Mouse (Mus musculus): Measurements from ENCODE around the gene Tsen34. TPM values are rescaled to one million over a fixed set of nuclear protein-coding genes. Genes with fewer than 3 reads are reported as not detected.

The Tsen34 gene
- polyA plus RNA-seq, 1 experiment from 2014 or later, result 253 TPM

DNA sequence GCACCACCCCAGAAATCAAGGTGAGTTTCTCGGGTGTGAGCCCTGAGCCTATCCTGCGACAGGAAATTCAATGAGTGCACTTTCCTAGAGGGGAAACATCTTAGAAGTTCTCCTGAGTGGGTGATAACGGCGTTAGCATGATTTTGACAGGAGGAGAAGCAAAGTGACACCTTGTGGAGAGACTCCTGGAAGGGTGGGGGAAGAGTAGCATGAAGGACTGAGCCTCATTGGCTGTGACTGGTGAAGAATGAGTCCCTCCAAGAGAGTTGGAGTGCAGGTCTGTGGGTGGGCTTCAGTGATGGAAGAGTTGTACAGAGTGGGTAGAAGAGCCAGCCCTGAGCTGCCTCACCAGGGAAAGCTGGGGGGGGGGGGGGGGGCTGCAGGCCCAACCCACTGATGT, 35.7 kb upstream of the Tsen34 start:
- Histone ChIP-seq H3K4me3 (ENCODE audit: low read depth, low read length) (no peak overlapping the region), H3K27ac (ENCODE audit: low read depth) (no peak overlapping the region), H3K27me3 (replicated peaks; ENCODE audit: control insufficient read depth, insufficient read depth, low read length) (no peaks in the 10 kb centered on the region), H3K4me2 (ENCODE audit: low read length) (no peak overlapping the region), H3K4me1 (replicated peaks; ENCODE audit: control insufficient read depth, insufficient read depth, low read length) (no peaks in the 10 kb centered on the region), H3K36me3 (ENCODE audit: control insufficient read depth, insufficient read depth, low read length) (peaks cover 100% of the 10 kb centered on the region), H3K9me3 (ENCODE audit: control insufficient read depth, low read length) (no peaks in the 10 kb centered on the region), H3K9ac (ENCODE audit: low read length) (no peak overlapping the region)
- ATAC-seq (replicated peaks; ENCODE audit: low FRiP score, low TSS enrichment, low read depth) (no peak), DNase-seq (ENCODE audit: low spot score) (no peak)
- 89% methylated on average over 4 of the region's 4 CpGs for WGBS

- Histone ChIP-seq H3K9me3 (ENCODE audit: control insufficient read depth, low read length) (no peaks in the 10 kb centered on the region), H3K27ac (ENCODE audit: low read depth) (no peak overlapping the region), H3K4me1 (replicated peaks; ENCODE audit: control insufficient read depth, insufficient read depth, low read length) (no peaks in the 10 kb centered on the region), H3K36me3 (ENCODE audit: control insufficient read depth, insufficient read depth, low read length) (peaks cover 97% of the 10 kb centered on the region), H3K4me2 (ENCODE audit: low read length) (no peak overlapping the region), H3K27me3 (replicated peaks; ENCODE audit: control insufficient read depth, insufficient read depth, low read length) (no peaks in the 10 kb centered on the region), H3K4me3 (ENCODE audit: low read depth, low read length) (no peak overlapping the region), H3K9ac (ENCODE audit: low read length) (no peak overlapping the region)
- DNase-seq (ENCODE audit: low spot score) (no peak), ATAC-seq (replicated peaks; ENCODE audit: low FRiP score, low TSS enrichment, low read depth) (no peak)
- 95% methylated on average over 14 of the region's 14 CpGs for WGBS
These were observed 34.1 kb upstream of the Tsen34 start for GRCm38 (mm10) chr7:3658578-3658977.

GRCm38 (mm10) chr7:3664524-3665214, 28.0 kb upstream of the Tsen34 start:
- Histone ChIP-seq H3K27me3 (replicated peaks; ENCODE audit: control insufficient read depth, insufficient read depth, low read length) (no peaks in the 10 kb centered on the region), H3K4me3 (ENCODE audit: low read depth, low read length) (peak overlapping the region; percentile 76), H3K36me3 (ENCODE audit: control insufficient read depth, insufficient read depth, low read length) (peaks cover 37% of the 10 kb centered on the region), H3K9me3 (ENCODE audit: control insufficient read depth, low read length) (no peaks in the 10 kb centered on the region), H3K9ac (ENCODE audit: low read length) (peak overlapping the region; percentile 79), H3K4me1 (replicated peaks; ENCODE audit: control insufficient read depth, insufficient read depth, low read length) (peaks cover 12% of the 10 kb centered on the region), H3K4me2 (ENCODE audit: low read length) (peak overlapping the region; percentile 57), H3K27ac (ENCODE audit: low read depth) (peak overlapping the region; percentile 85)
- no peak for DNase-seq (ENCODE audit: low spot score)
- WGBS, result 28% methylated on average over 15 of the region's 15 CpGs
- peak; percentile 41; the same call in 1 of the 2 replicates for ATAC-seq (replicated peaks; ENCODE audit: low FRiP score, low TSS enrichment, low read depth)

- peak within 1 kb of the TSS; percentile 76 for H3K4me3 ChIP-seq (ENCODE audit: low read depth, low read length)
- peaks cover 29% of the 10 kb centered on the region for H3K36me3 ChIP-seq (ENCODE audit: control insufficient read depth, insufficient read depth, low read length)
- H3K9ac ChIP-seq (ENCODE audit: low read length), result peak within 1 kb of the TSS; percentile 79
- DNase-seq (ENCODE audit: low spot score), result peak; percentile 95
- no peaks in the 10 kb centered on the region for H3K27me3 ChIP-seq (replicated peaks; ENCODE audit: control insufficient read depth, insufficient read depth, low read length)
- no peaks in the 10 kb centered on the region for H3K9me3 ChIP-seq (ENCODE audit: control insufficient read depth, low read length)
- H3K4me1 ChIP-seq (replicated peaks; ENCODE audit: control insufficient read depth, insufficient read depth, low read length), result peaks cover 12% of the 10 kb centered on the region
- H3K27ac ChIP-seq (ENCODE audit: low read depth), result peak within 1 kb of the TSS; percentile 85
- H3K4me2 ChIP-seq (ENCODE audit: low read length), result peak within 1 kb of the TSS; percentile 57
- ATAC-seq (replicated peaks; ENCODE audit: low FRiP score, low TSS enrichment, low read depth), result peak; percentile 96
- WGBS, result 3% methylated on average over 45 of the region's 45 CpGs
These were observed 27.2 kb upstream of the Tsen34 start, which contains the start of gene Leng1 for GRCm38 (mm10) chr7:3665215-3666114. Leng1 (minus strand) TSS chr7:3665840.

GRCm38 (mm10) chr7:3666921-3667391, 25.7 kb upstream of the Tsen34 start:
- ATAC-seq (replicated peaks; ENCODE audit: low FRiP score, low TSS enrichment, low read depth) (0 out of 2 replicates have a peak, but pooled peaks have one; percentile 17), DNase-seq (ENCODE audit: low spot score) (peak; percentile 58)
- 13% methylated on average over 14 of the region's 14 CpGs for WGBS
- Histone ChIP-seq H3K4me2 (ENCODE audit: low read length) (peak overlapping the region; percentile 33), H3K4me1 (replicated peaks; ENCODE audit: control insufficient read depth, insufficient read depth, low read length) (peaks cover 12% of the 10 kb centered on the region), H3K27me3 (replicated peaks; ENCODE audit: control insufficient read depth, insufficient read depth, low read length) (no peaks in the 10 kb centered on the region), H3K36me3 (ENCODE audit: control insufficient read depth, insufficient read depth, low read length) (peaks cover 14% of the 10 kb centered on the region), H3K9ac (ENCODE audit: low read length) (peak overlapping the region; percentile 12; the same call in 1 of the 2 replicates), H3K9me3 (ENCODE audit: control insufficient read depth, low read length) (no peaks in the 10 kb centered on the region), H3K4me3 (ENCODE audit: low read depth, low read length) (peak overlapping the region; percentile 16; the same call in 1 of the 2 replicates), H3K27ac (ENCODE audit: low read depth) (peak overlapping the region; percentile 14; the same call in 1 of the 2 replicates)

DNA sequence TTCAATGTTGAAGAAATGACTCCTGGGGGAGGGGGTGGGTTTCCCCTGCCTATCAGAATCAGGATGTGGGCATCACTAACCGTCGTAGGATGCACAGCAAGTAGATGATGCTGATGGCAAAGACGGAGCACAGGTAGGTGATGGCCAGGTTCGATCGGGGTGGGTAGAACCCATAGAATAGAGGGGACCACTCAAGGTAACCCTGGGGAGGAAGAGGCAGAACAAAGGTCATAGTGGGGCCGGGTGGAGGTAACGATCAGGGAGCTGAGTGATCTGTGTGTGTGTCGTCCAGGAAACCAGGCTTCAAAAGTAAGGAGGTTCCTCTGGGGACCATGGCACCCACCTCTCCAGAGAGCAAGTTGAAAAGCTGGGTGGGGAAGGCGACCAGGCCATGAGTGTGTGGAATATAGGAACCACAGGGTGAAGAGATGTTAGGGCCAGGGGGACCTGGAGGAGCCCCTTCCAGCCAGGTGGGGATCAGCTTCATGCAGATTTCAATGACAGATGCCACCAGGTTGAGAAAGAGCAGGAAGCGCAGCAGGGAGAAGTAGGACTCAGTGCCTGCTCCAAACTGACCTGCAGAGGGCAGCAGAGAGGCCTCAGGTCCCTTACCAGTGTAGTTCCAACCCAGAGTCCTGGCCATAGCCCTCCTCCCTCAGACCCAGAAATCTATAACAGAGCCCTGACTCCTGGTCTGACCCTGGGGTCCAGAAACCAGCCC, 18.0 kb upstream of the Tsen34 start:
- Histone ChIP-seq H3K27me3 (replicated peaks; ENCODE audit: control insufficient read depth, insufficient read depth, low read length) (no peaks in the 10 kb centered on the region), H3K4me2 (ENCODE audit: low read length) (no peak overlapping the region), H3K9me3 (ENCODE audit: control insufficient read depth, low read length) (no peaks in the 10 kb centered on the region), H3K4me1 (replicated peaks; ENCODE audit: control insufficient read depth, insufficient read depth, low read length) (no peaks in the 10 kb centered on the region), H3K4me3 (ENCODE audit: low read depth, low read length) (no peak overlapping the region), H3K9ac (ENCODE audit: low read length) (no peak overlapping the region), H3K36me3 (ENCODE audit: control insufficient read depth, insufficient read depth, low read length) (peaks cover 16% of the 10 kb centered on the region), H3K27ac (ENCODE audit: low read depth) (no peak overlapping the region)
- ATAC-seq (replicated peaks; ENCODE audit: low FRiP score, low TSS enrichment, low read depth) (peak; percentile 68), DNase-seq (ENCODE audit: low spot score) (peak; percentile 83)
- 71% methylated on average over 10 of the region's 10 CpGs for WGBS

- DNase-seq (ENCODE audit: low spot score), result no peak
- no peak for ATAC-seq (replicated peaks; ENCODE audit: low FRiP score, low TSS enrichment, low read depth)
- WGBS, result 82% methylated on average over 3 of the region's 3 CpGs
- no peak overlapping the region for H3K4me3 ChIP-seq (ENCODE audit: low read depth, low read length)
- H3K9ac ChIP-seq (ENCODE audit: low read length), result no peak overlapping the region
- H3K9me3 ChIP-seq (ENCODE audit: control insufficient read depth, low read length), result no peaks in the 10 kb centered on the region
- H3K36me3 ChIP-seq (ENCODE audit: control insufficient read depth, insufficient read depth, low read length), result peaks cover 16% of the 10 kb centered on the region
- H3K4me1 ChIP-seq (replicated peaks; ENCODE audit: control insufficient read depth, insufficient read depth, low read length), result no peaks in the 10 kb centered on the region
- H3K27me3 ChIP-seq (replicated peaks; ENCODE audit: control insufficient read depth, insufficient read depth, low read length), result no peaks in the 10 kb centered on the region
- no peak overlapping the region for H3K4me2 ChIP-seq (ENCODE audit: low read length)
- no peak overlapping the region for H3K27ac ChIP-seq (ENCODE audit: low read depth)
These were observed 17.5 kb upstream of the Tsen34 start for GRCm38 (mm10) chr7:3675228-3675548.

- DNase-seq (ENCODE audit: low spot score) (no peak), ATAC-seq (replicated peaks; ENCODE audit: low FRiP score, low TSS enrichment, low read depth) (no peak)
- Histone ChIP-seq H3K9ac (ENCODE audit: low read length) (peak overlapping the region; percentile 44), H3K4me3 (ENCODE audit: low read depth, low read length) (peak overlapping the region; percentile 31), H3K9me3 (ENCODE audit: control insufficient read depth, low read length) (no peaks in the 10 kb centered on the region), H3K4me1 (replicated peaks; ENCODE audit: control insufficient read depth, insufficient read depth, low read length) (no peaks in the 10 kb centered on the region), H3K36me3 (ENCODE audit: control insufficient read depth, insufficient read depth, low read length) (peaks cover 20% of the 10 kb centered on the region), H3K27me3 (replicated peaks; ENCODE audit: control insufficient read depth, insufficient read depth, low read length) (no peaks in the 10 kb centered on the region), H3K27ac (ENCODE audit: low read depth) (no peak overlapping the region), H3K4me2 (ENCODE audit: low read length) (peak overlapping the region; percentile 31)
- 82% methylated on average over 12 of the region's 12 CpGs for WGBS
These were observed 16.3 kb upstream of the Tsen34 start for GRCm38 (mm10) chr7:3676371-3676770.

Data from intestine, embryonic 14.5 days (tissue).